Mouse (Mus musculus) monocyte, adult 5-6 weeks (primary cell): Measurements from ENCODE around the gene Arhgef10l. TPM values are rescaled to one million over a fixed set of nuclear protein-coding genes. Genes with fewer than 3 reads are reported as not detected.
A peak's percentile ranks its signal among the peaks of the same experiment; 100 is the strongest.

Source experiments
- ATAC-seq: fragments of 153-309, 156-312 bp; replicated peaks from 2 replicates; pipeline ENCODE4 v1.8.0; 2017; ENCODE audit warnings: mild to moderate bottlenecking; ENCODE audit not compliant: low TSS enrichment, insufficient number of reproducible peaks, severe bottlenecking, poor library complexity, low FRiP score
- total RNA-seq: library from RNA; stranded (forward); fragments of 200-1000, 200-491, 200-594 nt; gene quantifications from 3 replicates; pipeline ENCODE4 v1.2.3, GENCODE M21; 2017

Arhgef10l gene
- total RNA-seq, 1 experiment from 2014 or later: 160 TPM

- no peak for ATAC-seq
Observed at GRCm38 (mm10) chr4:140561744-140562143, 104.1 kb downstream of the Arhgef10l start.

GRCm38 (mm10) chr4:140559862-140560261 is 106.0 kb downstream of the Arhgef10l start:
- no peak for ATAC-seq

- no peak for ATAC-seq
Observed at GRCm38 (mm10) chr4:140558193-140558592, 107.6 kb downstream of the Arhgef10l start.

- ATAC-seq: no peak
Observed at GRCm38 (mm10) chr4:140556561-140556960, 109.3 kb downstream of the Arhgef10l start.

DNA sequence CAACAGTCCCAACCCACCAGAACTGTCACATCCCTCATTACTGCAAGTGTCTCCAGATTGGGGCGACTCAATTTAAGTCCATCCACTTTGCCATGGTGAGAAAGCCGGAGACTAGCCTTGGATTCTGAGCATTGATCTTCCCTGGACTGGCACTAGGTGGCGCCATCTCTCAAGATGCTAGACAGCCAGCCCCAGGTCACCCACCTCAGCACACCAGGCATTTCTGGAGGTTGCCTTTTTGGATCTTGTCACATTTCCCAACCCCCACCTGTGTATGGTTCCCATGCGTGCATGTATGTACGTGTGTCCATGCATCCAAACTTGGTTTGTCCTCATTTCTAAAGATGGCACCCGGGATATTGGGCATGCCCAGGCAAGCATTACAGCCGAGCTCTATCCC is 110.5 kb downstream of the Arhgef10l start:
- ATAC-seq: peak; percentile 37; the same call in 1 of the 2 replicates

DNA sequence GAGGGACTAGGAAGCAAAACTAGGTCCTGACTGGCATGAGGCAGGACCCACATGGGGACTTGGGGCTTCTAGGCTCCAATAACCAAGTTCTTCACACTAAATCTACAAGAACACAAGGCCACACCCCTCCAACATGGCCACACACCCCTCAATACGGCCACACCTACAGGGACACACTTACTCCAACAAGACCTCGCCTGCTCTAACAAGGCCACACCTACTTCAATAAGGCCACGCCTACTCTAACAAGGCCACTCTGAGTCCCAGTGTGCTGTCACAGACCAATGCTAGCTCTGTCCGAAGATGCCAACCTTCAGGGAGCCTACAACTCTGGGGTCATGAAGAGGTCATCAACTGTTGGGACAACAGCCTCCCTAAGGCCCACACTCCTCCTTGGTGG is 111.3 kb downstream of the Arhgef10l start:
- ATAC-seq: no peak

GRCm38 (mm10) chr4:140551766-140552165 is 114.0 kb downstream of the Arhgef10l start:
- ATAC-seq: no peak

DNA sequence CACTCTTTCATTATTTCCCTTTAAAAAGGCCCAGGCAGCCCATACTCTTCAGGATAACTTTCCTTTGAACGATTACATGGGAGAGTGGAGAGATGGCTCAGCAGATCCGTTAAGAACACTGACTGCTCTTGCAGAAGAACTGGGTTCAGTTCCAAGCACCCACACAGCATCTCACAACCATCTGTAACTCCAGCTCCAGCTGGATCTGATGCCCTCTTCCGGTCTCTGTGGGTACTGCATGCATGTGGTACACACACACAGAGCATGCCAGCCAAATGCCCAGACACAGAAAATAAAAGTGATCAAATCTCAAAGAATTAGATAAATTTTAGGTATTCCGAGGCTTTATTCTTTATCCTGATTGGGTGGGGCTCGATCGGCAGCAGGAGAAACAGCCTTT is 115.1 kb downstream of the Arhgef10l start:
- ATAC-seq: no peak

DNA sequence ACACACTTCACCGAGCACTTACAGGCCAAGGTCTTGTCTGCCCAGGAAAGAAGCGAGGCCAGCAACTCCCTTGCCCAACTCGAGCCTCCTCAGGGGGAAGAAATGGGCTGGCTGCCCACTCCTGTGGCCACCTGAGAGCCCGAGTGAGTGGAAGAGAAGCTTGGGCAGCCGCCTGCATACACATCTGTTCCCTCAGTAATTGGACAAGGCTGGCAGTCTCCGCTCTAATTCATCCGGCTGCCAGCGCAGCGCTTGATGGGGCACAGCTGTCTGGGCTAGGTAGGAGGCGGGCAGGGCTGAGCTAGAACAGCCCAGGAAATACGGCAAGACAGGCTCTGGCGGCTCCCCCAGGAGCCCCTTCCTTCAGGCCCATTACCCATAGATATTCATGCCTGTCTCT is 115.8 kb downstream of the Arhgef10l start:
- no peak for ATAC-seq

GRCm38 (mm10) chr4:140547488-140547887 is 118.3 kb downstream of the Arhgef10l start:
- ATAC-seq: peak; percentile 36

GRCm38 (mm10) chr4:140539125-140539524 is 126.7 kb downstream of the Arhgef10l start:
- no peak for ATAC-seq

- ATAC-seq: no peak
Observed at GRCm38 (mm10) chr4:140537561-140538021, 128.2 kb downstream of the Arhgef10l start.

DNA sequence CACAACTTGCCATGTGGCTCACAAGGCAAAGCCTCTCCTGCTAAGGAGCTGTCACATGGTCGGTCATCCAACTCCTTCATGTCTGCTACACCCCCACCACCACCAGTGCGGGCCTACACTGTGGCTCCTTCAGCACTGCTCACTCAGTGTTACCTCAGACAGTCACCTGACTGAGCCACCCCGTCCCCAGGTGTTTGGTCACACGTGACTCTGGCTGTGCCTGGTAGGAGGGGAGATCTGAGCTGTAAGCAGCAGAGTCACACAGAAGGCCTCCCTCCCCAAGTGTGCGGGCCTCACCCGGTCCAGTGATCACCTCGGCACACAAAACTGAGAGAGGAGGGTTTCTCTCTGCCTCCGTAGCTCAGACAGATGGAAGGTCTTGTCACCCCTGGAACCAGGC is 130.5 kb downstream of the Arhgef10l start:
- ATAC-seq: no peak

GRCm38 (mm10) chr4:140532270-140532669 is 133.5 kb downstream of the Arhgef10l start:
- no peak for ATAC-seq

DNA sequence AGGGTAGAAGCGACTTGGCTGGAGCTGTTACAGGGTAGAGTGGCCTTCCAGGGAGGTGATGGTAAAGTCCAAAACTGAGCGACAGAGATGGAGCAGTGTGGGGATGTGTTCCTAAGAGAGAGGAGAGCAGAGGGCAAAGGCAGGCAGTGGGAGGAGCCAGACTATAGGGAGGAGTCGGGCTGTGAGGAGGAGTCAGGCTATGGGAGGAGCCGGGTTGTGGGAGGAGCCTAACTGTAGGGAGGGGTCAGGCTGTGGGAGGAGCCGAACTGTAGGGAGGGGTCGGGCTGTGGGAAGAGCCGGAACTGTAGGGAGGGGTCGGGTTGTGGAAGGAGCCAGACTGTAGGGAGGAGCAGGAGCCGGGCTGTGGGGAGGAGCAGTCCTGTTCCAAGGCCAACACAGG is 134.8 kb downstream of the Arhgef10l start:
- peak; percentile 61 for ATAC-seq

DNA sequence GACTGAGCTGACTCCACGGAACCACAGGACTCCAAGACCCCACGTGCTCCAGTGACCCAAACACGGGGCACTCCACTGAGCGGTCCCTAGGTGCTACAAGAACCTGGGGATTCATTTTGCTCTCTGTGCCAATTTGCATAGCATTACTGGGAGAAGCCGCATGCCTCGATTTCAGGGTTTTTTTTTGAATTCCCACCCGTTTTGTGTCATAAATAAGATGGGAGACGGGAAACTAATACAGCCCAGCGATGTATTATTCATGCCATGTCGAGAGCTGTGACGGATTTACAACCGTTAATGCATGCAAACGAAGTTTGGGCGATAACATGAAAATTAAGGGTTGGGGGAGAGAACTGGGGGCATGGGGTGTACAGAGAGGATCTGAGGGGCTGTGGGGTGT is 136.1 kb downstream of the Arhgef10l start:
- ATAC-seq: no peak

DNA sequence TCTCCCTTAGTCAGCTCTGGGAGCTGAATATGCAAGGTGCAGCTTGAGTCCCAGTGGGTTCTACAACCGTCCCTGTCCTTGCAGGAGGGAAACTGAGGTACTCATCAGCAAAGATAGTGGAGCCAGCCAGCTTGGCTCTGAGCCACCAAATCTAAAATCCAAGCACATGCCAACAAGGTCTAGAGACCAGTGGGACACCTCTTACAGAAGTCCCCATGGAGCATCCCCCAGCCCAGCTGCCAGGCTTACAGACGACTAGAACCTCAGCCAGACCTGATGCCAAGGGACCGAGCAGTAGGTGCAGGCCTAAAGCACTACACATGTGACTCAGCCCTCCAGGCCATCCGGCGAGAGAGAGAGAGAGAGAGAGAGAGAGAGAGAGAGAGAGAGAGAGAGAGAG is 137.4 kb downstream of the Arhgef10l start:
- ATAC-seq: no peak

DNA sequence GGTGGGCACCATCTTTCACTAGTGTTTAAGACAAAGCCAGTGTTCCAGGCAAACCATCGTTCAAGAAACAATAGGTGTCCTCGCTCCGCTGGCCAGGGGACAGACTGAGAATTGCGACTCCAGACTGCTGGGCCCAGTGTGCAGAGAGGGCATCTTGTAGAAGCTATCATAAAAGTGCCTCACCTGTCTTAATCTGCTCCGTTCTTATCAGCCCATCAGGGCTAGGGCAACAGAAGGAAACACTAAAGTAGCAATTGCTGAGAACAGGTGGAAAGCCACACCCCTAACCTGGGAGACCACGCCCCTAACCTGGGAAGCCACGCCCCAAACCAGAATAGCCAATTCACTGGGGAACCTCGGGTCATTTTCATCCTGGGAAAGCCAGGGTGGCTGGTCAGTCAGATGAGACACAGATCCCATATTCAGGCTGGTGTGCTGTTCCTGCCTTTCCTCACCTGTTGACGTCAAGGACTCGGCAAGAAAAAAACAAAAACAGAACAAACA is 140.1 kb downstream of the Arhgef10l start:
- ATAC-seq: no peak

GRCm38 (mm10) chr4:140524927-140525326 is 140.9 kb downstream of the Arhgef10l start:
- ATAC-seq: no peak

GRCm38 (mm10) chr4:140522873-140523272 is 142.9 kb downstream of the Arhgef10l start:
- ATAC-seq: no peak

- no peak for ATAC-seq
Observed at GRCm38 (mm10) chr4:140520719-140521118, 145.1 kb downstream of the Arhgef10l start.
